Mouse (Mus musculus): ENCODE measurements at regions not wholly inside any gene's neighbourhood (a gene's known extent, or its start where the extent isn't known, plus 50 kb on each side); places are given as distances from the start of the nearest gene placed in this dataset.

DNA sequence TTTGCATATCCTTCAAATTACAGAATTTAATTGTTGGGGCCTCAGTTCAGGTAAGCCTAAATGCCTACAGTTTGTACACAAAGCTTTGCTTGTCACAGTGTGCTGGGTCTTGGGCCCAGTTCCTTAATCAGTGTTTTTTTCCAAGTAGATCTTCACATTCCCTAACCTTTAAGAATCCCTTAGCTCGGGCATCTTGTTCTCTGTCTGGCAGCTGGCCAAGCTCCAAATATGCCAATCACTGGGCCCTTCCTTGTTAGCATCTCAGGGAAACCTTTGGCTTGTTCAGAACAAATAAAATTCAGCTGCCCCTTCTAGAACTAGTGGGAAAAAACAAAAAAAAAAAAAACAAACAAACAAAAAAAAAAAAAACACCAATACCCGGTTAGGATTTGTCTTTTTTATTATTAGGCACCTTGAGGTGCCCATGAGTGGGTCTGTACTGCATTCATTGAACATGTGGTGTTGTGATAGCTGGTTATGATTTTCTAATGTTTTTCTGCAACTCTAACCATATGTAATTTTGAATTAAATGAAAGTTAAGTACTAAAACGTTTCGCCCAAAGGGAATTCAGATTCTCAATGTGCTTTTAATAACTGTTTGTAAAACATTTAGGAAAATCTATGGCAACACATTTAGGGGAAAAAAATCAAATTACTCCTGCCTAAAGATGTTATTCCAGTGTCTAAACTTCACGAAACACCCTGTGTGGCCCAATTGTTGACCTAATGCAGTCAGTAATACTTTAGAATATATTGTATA, 168.3 kb upstream of the Rsrc1 start:
- ATAC-seq (ENCODE audit: low FRiP score) (no peak), DNase-seq (ENCODE audit: low spot score) (no peak)
- WGBS = 70% methylated on average over 5 of the region's 5 CpGs
- no peak overlapping the region for H3K4me2 ChIP-seq (replicated peaks; ENCODE audit: low read depth, low read length)
- no peaks in the 10 kb centered on the region for H3K36me3 ChIP-seq (ENCODE audit: control insufficient read depth, insufficient read depth, low read length)
- no peak overlapping the region for H3K27ac ChIP-seq (ENCODE audit: low read depth, low read length)
- H3K9me3 ChIP-seq (ENCODE audit: control insufficient read depth, low read length) = no peaks in the 10 kb centered on the region
- no peak overlapping the region for H3K9ac ChIP-seq (ENCODE audit: low read depth, low read length)
- H3K27me3 ChIP-seq (ENCODE audit: control insufficient read depth, insufficient read depth, low read length) = no peaks in the 10 kb centered on the region
- no peaks in the 10 kb centered on the region for H3K4me1 ChIP-seq (replicated peaks; ENCODE audit: control insufficient read depth, insufficient read depth, low read length)
- no peak overlapping the region for H3K4me3 ChIP-seq (ENCODE audit: low read depth, low read length)

- 86% methylated on average over 3 of the region's 3 CpGs for WGBS
- Histone ChIP-seq H3K4me2 (replicated peaks; ENCODE audit: low read depth, low read length) (no peak overlapping the region), H3K36me3 (ENCODE audit: control insufficient read depth, insufficient read depth, low read length) (no peaks in the 10 kb centered on the region), H3K9ac (ENCODE audit: low read depth, low read length) (no peak overlapping the region), H3K9me3 (ENCODE audit: control insufficient read depth, low read length) (no peaks in the 10 kb centered on the region), H3K4me1 (replicated peaks; ENCODE audit: control insufficient read depth, insufficient read depth, low read length) (no peaks in the 10 kb centered on the region), H3K4me3 (ENCODE audit: low read depth, low read length) (no peak overlapping the region), H3K27ac (ENCODE audit: low read depth, low read length) (no peak overlapping the region), H3K27me3 (ENCODE audit: control insufficient read depth, insufficient read depth, low read length) (no peaks in the 10 kb centered on the region)
- no peak for DNase-seq (ENCODE audit: low spot score)
- ATAC-seq (ENCODE audit: low FRiP score) = no peak
Measured at GRCm38 (mm10) chr3:66825761-66826160, 155.4 kb upstream of the Rsrc1 start.
